Mouse (Mus musculus): Measurements from ENCODE around the gene Prkd2. TPM values are rescaled to one million over a fixed set of nuclear protein-coding genes. Genes with fewer than 3 reads are reported as not detected.

Prkd2 gene
- polyA plus RNA-seq, 1 experiment: 363 TPM

DNA sequence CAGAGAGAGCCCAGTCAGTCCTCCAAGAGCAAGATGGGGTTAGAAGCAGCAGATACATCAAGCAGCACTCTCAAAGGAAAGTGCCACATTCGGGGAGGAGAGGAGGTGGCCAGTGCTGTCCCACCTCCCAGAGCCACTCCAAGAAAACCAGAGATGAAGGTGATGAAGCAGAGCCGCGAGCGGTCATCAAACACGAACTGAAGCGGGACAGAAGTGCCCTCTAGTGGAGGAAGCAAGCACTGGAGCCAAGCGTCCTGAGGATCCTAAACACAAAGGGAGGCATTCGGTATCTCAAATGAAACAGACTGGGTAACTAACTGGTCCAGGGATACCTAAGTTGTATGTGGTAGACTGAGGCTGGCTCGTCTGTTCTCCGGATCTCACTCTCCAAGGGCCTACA is 33.0 kb upstream of the Prkd2 start:
- no peaks in the 10 kb centered on the region for H3K27me3 ChIP-seq (ENCODE audit: control insufficient read depth, insufficient read depth, low read length)
- H3K27ac ChIP-seq (ENCODE audit: control insufficient read depth, insufficient read depth, low read length): no peak overlapping the region
- WGBS: 70% methylated on average over 10 of the region's 10 CpGs
- peak; percentile 46 for DNase-seq
- H3K4me3 ChIP-seq (ENCODE audit: control insufficient read depth, insufficient read depth, low read length): no peak overlapping the region
- H3K36me3 ChIP-seq (ENCODE audit: control insufficient read depth, insufficient read depth, low read length): peaks cover 9% of the 10 kb centered on the region
- TF ChIP-seq POLR2A (IDR thresholded peaks at IDR 0.05; ENCODE audit: control insufficient read depth, extremely low read depth, insufficient read depth, low read length, poor library complexity): no peak
- TF ChIP-seq CTCF (IDR thresholded peaks at IDR 0.05; ENCODE audit: borderline replicate concordance, control insufficient read depth, extremely low read depth, insufficient read depth, low read length, poor library complexity): peak; percentile 79
- no peaks in the 10 kb centered on the region for H3K4me1 ChIP-seq (replicated peaks; ENCODE audit: control insufficient read depth, insufficient read depth, low read length)

DNA sequence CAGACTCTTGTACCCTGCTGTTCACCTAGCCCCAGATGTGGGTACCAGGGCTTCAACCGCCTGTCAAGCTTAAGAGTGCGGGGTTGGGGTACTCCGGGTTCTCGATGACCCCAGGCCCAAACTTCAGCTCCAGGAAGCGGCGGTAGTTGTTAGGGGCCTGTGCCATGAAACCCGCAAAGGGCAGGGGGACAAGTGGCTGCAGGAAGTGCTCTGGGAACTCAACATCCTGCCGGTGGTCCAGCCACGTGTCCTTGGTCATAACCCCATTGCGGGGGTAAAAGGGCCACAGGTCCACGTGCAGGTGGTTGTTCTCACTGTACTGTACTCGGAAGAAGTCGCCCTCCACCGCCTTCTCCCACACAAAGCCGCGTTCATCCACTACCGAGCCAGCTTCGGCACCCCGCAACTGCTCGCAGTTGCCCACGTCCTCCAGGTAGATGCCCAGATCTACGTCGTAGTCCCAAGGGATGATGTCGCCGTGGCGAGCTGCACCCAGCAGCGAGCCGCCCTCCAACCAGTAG is 32.2 kb upstream of the Prkd2 start:
- Histone ChIP-seq H3K36me3 (ENCODE audit: control insufficient read depth, insufficient read depth, low read length) (peaks cover 9% of the 10 kb centered on the region), H3K4me3 (ENCODE audit: control insufficient read depth, insufficient read depth, low read length) (no peak overlapping the region), H3K27ac (ENCODE audit: control insufficient read depth, insufficient read depth, low read length) (no peak overlapping the region), H3K4me1 (replicated peaks; ENCODE audit: control insufficient read depth, insufficient read depth, low read length) (no peaks in the 10 kb centered on the region), H3K27me3 (ENCODE audit: control insufficient read depth, insufficient read depth, low read length) (no peaks in the 10 kb centered on the region)
- 96% methylated on average over 28 of the region's 28 CpGs for WGBS
- DNase-seq: no peak
- TF ChIP-seq CTCF (IDR thresholded peaks at IDR 0.05; ENCODE audit: borderline replicate concordance, control insufficient read depth, extremely low read depth, insufficient read depth, low read length, poor library complexity) (no peak), POLR2A (IDR thresholded peaks at IDR 0.05; ENCODE audit: control insufficient read depth, extremely low read depth, insufficient read depth, low read length, poor library complexity) (no peak)

DNA sequence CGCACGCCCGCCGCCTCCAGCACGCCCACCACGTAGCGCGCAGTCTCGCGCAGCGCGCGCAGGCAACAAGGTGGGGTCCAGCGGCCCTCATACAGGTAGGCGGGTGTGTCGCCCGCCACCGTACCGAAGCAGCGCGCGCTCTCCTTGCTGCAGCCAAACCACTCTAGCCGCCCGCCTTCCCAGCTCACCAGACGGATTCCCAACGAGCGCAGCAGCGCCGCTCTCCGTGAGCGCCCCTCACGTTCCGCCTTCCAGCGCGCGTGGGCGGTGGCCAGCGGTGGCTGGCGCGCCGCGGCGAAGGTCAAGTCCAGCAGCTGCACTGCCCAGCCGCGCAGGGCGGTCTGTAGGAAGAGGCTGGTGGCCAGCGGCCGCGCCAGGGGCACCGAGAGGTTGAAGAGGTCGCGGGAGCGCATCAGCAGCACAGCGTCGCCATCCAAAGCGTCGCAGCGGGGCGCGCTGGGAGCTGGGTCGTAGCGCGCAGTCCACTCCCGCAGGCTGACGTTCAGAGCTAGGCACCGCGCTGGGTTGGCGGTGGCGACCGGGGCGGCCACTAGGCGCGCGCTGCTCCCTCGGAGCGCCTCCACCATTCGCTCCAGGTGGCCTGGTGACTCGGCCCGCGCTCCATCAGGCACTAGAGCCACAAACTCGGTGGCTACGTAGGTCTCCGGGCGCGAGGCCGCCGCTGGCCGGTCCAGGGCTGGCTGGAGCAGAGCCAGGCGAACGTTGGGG is 31.6 kb upstream of the Prkd2 start:
- TF ChIP-seq CTCF (IDR thresholded peaks at IDR 0.05; ENCODE audit: borderline replicate concordance, control insufficient read depth, extremely low read depth, insufficient read depth, low read length, poor library complexity): no peak
- no peak for TF ChIP-seq POLR2A (IDR thresholded peaks at IDR 0.05; ENCODE audit: control insufficient read depth, extremely low read depth, insufficient read depth, low read length, poor library complexity)
- Histone ChIP-seq H3K4me3 (ENCODE audit: control insufficient read depth, insufficient read depth, low read length) (no peak overlapping the region), H3K4me1 (replicated peaks; ENCODE audit: control insufficient read depth, insufficient read depth, low read length) (no peaks in the 10 kb centered on the region), H3K36me3 (ENCODE audit: control insufficient read depth, insufficient read depth, low read length) (peaks cover 9% of the 10 kb centered on the region), H3K27me3 (ENCODE audit: control insufficient read depth, insufficient read depth, low read length) (no peaks in the 10 kb centered on the region), H3K27ac (ENCODE audit: control insufficient read depth, insufficient read depth, low read length) (no peak overlapping the region)
- no peak for DNase-seq
- 97% methylated on average over 90 of the region's 90 CpGs for WGBS

DNA sequence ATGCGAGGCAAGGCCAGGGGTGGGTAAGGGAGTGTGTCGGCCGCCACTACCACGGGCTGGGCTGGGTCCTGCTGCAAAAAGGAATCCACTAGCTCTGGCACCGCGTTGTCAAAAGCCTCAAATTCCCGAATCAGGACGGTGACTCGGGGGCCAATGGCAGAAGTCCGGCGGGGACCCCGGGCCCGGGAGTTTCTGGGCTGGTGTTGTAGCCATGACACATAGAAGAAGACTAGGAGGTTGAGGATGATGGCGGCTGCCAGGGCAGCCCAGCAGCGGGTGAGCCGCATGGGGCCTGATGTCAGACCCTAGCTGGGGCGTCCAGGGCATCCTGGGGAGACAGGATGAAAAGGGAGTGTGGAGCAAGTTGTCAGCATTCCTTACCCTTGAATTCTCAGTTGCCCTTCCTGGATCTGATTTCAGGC is 31.0 kb upstream of the Prkd2 start:
- TF ChIP-seq POLR2A (IDR thresholded peaks at IDR 0.05; ENCODE audit: control insufficient read depth, extremely low read depth, insufficient read depth, low read length, poor library complexity) (no peak), CTCF (IDR thresholded peaks at IDR 0.05; ENCODE audit: borderline replicate concordance, control insufficient read depth, extremely low read depth, insufficient read depth, low read length, poor library complexity) (no peak)
- H3K36me3 ChIP-seq (ENCODE audit: control insufficient read depth, insufficient read depth, low read length): peaks cover 9% of the 10 kb centered on the region
- H3K27me3 ChIP-seq (ENCODE audit: control insufficient read depth, insufficient read depth, low read length): no peaks in the 10 kb centered on the region
- H3K4me3 ChIP-seq (ENCODE audit: control insufficient read depth, insufficient read depth, low read length): no peak overlapping the region
- no peak overlapping the region for H3K27ac ChIP-seq (ENCODE audit: control insufficient read depth, insufficient read depth, low read length)
- H3K4me1 ChIP-seq (replicated peaks; ENCODE audit: control insufficient read depth, insufficient read depth, low read length): no peaks in the 10 kb centered on the region
- WGBS: 93% methylated on average over 17 of the region's 17 CpGs
- no peak for DNase-seq

DNA sequence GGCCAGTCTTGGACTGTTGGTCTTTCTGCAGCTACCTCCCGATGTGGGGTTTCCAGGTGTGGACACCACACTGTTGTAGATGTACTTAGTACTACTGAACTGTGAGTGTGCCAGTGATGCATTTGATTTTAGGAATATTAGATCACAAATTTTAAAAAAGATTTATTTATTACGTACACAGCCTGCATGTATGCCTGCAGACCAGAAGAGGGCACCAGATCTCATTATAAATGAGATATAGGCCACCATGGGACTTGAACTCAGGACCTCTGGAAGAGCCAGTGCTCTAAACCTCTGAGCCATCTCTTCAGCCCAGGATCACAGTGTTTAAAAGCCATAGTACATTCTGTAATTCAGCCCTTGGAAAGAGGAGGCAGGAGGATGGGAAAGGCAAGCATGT is 30.2 kb upstream of the Prkd2 start:
- H3K4me1 ChIP-seq (replicated peaks; ENCODE audit: control insufficient read depth, insufficient read depth, low read length): peaks cover 6% of the 10 kb centered on the region
- TF ChIP-seq CTCF (IDR thresholded peaks at IDR 0.05; ENCODE audit: borderline replicate concordance, control insufficient read depth, extremely low read depth, insufficient read depth, low read length, poor library complexity) (no peak), POLR2A (IDR thresholded peaks at IDR 0.05; ENCODE audit: control insufficient read depth, extremely low read depth, insufficient read depth, low read length, poor library complexity) (no peak)
- DNase-seq: no peak
- 87% methylated on average over 2 of the region's 2 CpGs for WGBS
- no peak overlapping the region for H3K27ac ChIP-seq (ENCODE audit: control insufficient read depth, insufficient read depth, low read length)
- peaks cover 9% of the 10 kb centered on the region for H3K36me3 ChIP-seq (ENCODE audit: control insufficient read depth, insufficient read depth, low read length)
- no peak overlapping the region for H3K4me3 ChIP-seq (ENCODE audit: control insufficient read depth, insufficient read depth, low read length)
- no peaks in the 10 kb centered on the region for H3K27me3 ChIP-seq (ENCODE audit: control insufficient read depth, insufficient read depth, low read length)

DNA sequence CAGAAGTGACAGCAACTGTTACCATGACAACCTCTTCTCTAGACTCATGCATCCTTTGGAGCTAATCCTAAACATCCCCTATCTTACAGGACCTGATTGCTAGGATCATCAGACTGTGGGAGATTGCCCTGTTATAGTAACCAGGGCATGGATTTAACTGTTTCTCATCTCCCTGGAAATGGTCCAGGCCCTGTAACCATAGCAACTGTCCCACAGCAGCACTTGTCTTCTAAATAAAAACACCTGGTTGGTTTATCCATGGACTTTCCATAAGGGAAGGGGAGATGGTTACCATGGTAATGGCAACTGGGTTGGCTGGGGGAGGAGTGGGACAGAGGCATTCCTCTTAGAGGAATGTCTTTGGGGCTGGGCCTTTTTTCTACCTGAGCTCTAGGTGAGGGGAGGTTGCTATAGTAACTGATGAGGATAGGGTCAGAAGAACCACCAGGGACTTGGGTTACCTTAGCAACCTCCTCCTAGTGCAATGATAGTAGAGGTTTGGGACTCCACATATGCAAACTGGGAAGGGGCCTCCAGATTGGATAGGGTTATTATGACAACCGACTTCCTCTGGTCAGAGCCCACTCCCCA is 27.3 kb upstream of the Prkd2 start, which contains the start of gene Strn4:
TSS of gene Strn4 (plus strand) at position 539 of the 591 bp plus-strand sequence.
- Histone ChIP-seq H3K27me3 (ENCODE audit: control insufficient read depth, insufficient read depth, low read length) (no peaks in the 10 kb centered on the region), H3K4me1 (replicated peaks; ENCODE audit: control insufficient read depth, insufficient read depth, low read length) (peaks cover 14% of the 10 kb centered on the region), H3K4me3 (ENCODE audit: control insufficient read depth, insufficient read depth, low read length) (peak within 1 kb of the TSS; percentile 97), H3K36me3 (ENCODE audit: control insufficient read depth, insufficient read depth, low read length) (peaks cover 7% of the 10 kb centered on the region), H3K27ac (ENCODE audit: control insufficient read depth, insufficient read depth, low read length) (0 out of 2 replicates have a peak within 1 kb of the TSS, but pooled peaks have one; percentile 20)
- no peak for DNase-seq
- TF ChIP-seq CTCF (IDR thresholded peaks at IDR 0.05; ENCODE audit: borderline replicate concordance, control insufficient read depth, extremely low read depth, insufficient read depth, low read length, poor library complexity): no peak
- TF ChIP-seq POLR2A (IDR thresholded peaks at IDR 0.05; ENCODE audit: control insufficient read depth, extremely low read depth, insufficient read depth, low read length, poor library complexity): no peak
- WGBS: 25% methylated on average over 1 of the region's 1 CpGs
